Mouse (Mus musculus) MEL (cell line): Measurements from ENCODE around the gene Tmeff2.

ENCODE experiments used
- MYC ChIP-seq: IDR thresholded peaks from 2 replicates; pipeline ENCODE4 v1.6.1; 2011; ENCODE audit warnings: low read depth, mild to moderate bottlenecking, low read length, improper control_type of control experiment, moderate library complexity
- NELFE ChIP-seq: IDR thresholded peaks from 2 replicates; pipeline ENCODE4 v1.6.1; 2011; ENCODE audit warnings: low read depth, low read length, improper control_type of control experiment
- POLR2A ChIP-seq, 2 experiments: IDR thresholded peaks; 2 replicates each; pipeline ENCODE4 v1.6.1; 2011 to 2012; ENCODE audit warnings: low read length in 2 of 2, mild to moderate bottlenecking in 2 of 2, control low read depth in 1 of 2, improper control_type of control experiment in 1 of 2, low read depth in 1 of 2, moderate library complexity in 1 of 2; ENCODE audit not compliant: control insufficient read depth in 1 of 2, insufficient read depth in 1 of 2, poor library complexity in 1 of 2
- POLR2AphosphoS2 ChIP-seq: IDR thresholded peaks from 2 replicates; pipeline ENCODE4 v1.6.1; 2011; ENCODE audit warnings: low read length, improper control_type of control experiment
- SMC3 ChIP-seq: IDR thresholded peaks from 2 replicates; pipeline ENCODE4 v1.6.1; 2011; ENCODE audit warnings: low read depth, low read length, improper control_type of control experiment
- ZKSCAN1 ChIP-seq: IDR thresholded peaks from 2 replicates; pipeline ENCODE4 v1.6.1; 2012; ENCODE audit warnings: low read depth, mild to moderate bottlenecking, inconsistent platforms, low read length, improper control_type of control experiment, moderate library complexity

GRCm38 (mm10) chr1:50958844-50959243 lies 58.4 kb downstream of the Tmeff2 start:
- TF ChIP-seq NELFE, result no peak
- no peak for TF ChIP-seq MYC
- no peak for TF ChIP-seq POLR2A (IDR thresholded peaks at IDR 0.05; ENCODE audit: control insufficient read depth in 1 of 2, insufficient read depth in 1 of 2, low read depth in 1 of 2, low read length in 2 of 2, poor library complexity in 1 of 2)
- TF ChIP-seq POLR2AphosphoS2, result no peak
- TF ChIP-seq ZKSCAN1, result no peak
- TF ChIP-seq SMC3, result no peak
